Mouse (Mus musculus) kidney, adult 11 months (tissue): Measurements from ENCODE around the gene Ddx10.
"Not testable (repeated sequence)": the region's sequence is repeated elsewhere in the genome, so short reads cannot be mapped to it uniquely, and the experiment has no call there.

Experiments
- DNase-seq: peaks from one replicate; pipeline ENCODE4 v3.0.0; 2022

Gene Ddx10

GRCm38 (mm10) chr9:53143508-53143907, 104.3 kb downstream of the Ddx10 start:
- DNase-seq: no peak

- DNase-seq: not testable (repeated sequence)
These were observed 105.4 kb downstream of the Ddx10 start for GRCm38 (mm10) chr9:53142424-53142823.

- DNase-seq: peak; percentile 23
These were observed 107.2 kb downstream of the Ddx10 start for GRCm38 (mm10) chr9:53140610-53141165.

- no peak for DNase-seq
These were observed 115.0 kb downstream of the Ddx10 start for GRCm38 (mm10) chr9:53132826-53133225.

- DNase-seq: no peak
These were observed 117.4 kb downstream of the Ddx10 start for GRCm38 (mm10) chr9:53130460-53130859.

- no peak for DNase-seq
These were observed 146.8 kb downstream of the Ddx10 start for GRCm38 (mm10) chr9:53101103-53101502.

GRCm38 (mm10) chr9:53095319-53096165, 152.3 kb downstream of the Ddx10 start:
- DNase-seq: no peak

GRCm38 (mm10) chr9:53094536-53094935, 153.3 kb downstream of the Ddx10 start:
- no peak for DNase-seq

- DNase-seq: no peak
These were observed 170.2 kb downstream of the Ddx10 start for GRCm38 (mm10) chr9:53077626-53078025.

GRCm38 (mm10) chr9:53075931-53076330, 171.9 kb downstream of the Ddx10 start:
- DNase-seq: no peak

GRCm38 (mm10) chr9:53074443-53074842, 173.4 kb downstream of the Ddx10 start:
- DNase-seq: no peak

GRCm38 (mm10) chr9:53073576-53074112, 174.2 kb downstream of the Ddx10 start:
- DNase-seq: no peak

- no peak for DNase-seq
These were observed 175.8 kb downstream of the Ddx10 start for GRCm38 (mm10) chr9:53072088-53072487.

GRCm38 (mm10) chr9:53070875-53071524, 176.9 kb downstream of the Ddx10 start:
- no peak for DNase-seq

GRCm38 (mm10) chr9:53068166-53068565, 179.7 kb downstream of the Ddx10 start:
- no peak for DNase-seq

- no peak for DNase-seq
These were observed 181.4 kb downstream of the Ddx10 start for GRCm38 (mm10) chr9:53066428-53066827.

- DNase-seq: peak; percentile 27
These were observed 182.8 kb downstream of the Ddx10 start for GRCm38 (mm10) chr9:53065028-53065427.

GRCm38 (mm10) chr9:53064531-53064930, 183.3 kb downstream of the Ddx10 start:
- peak; percentile 61 for DNase-seq

GRCm38 (mm10) chr9:53055306-53055705, 192.5 kb downstream of the Ddx10 start:
- no peak for DNase-seq
